Mouse (Mus musculus): Measurements from ENCODE around the gene Lnx2. TPM values are rescaled to one million over a fixed set of nuclear protein-coding genes. Genes with fewer than 3 reads are reported as not detected.
A peak's percentile ranks its signal among the peaks of the same experiment; 100 is the strongest.

The Lnx2 gene
- polyA plus RNA-seq, 1 experiment = 9.5 TPM

GRCm38 (mm10) chr5:147033155-147033554, 43.2 kb downstream of the Lnx2 start:
- Histone ChIP-seq H3K36me3 (ENCODE audit: control insufficient read depth, insufficient read depth, low read length) (peaks cover 2% of the 10 kb centered on the region), H3K27ac (ENCODE audit: control insufficient read depth, insufficient read depth, low read depth, low read length) (no peak overlapping the region)

GRCm38 (mm10) chr5:147031281-147031680, 45.1 kb downstream of the Lnx2 start:
- Histone ChIP-seq H3K27me3 (ENCODE audit: control insufficient read depth, insufficient read depth, low read length) (no peaks in the 10 kb centered on the region), H3K27ac (ENCODE audit: control insufficient read depth, insufficient read depth, low read depth, low read length) (no peak overlapping the region), H3K4me3 (ENCODE audit: control insufficient read depth, low read depth, low read length) (no peak overlapping the region), H3K36me3 (ENCODE audit: control insufficient read depth, insufficient read depth, low read length) (peaks cover 3% of the 10 kb centered on the region), H3K4me1 (ENCODE audit: control insufficient read depth, insufficient read depth, low read length) (no peaks in the 10 kb centered on the region)
- no peak for TF ChIP-seq CTCF (IDR thresholded peaks at IDR 0.05; ENCODE audit: control insufficient read depth, insufficient read depth, insufficient replicate concordance, low read depth, low read length)
- TF ChIP-seq POLR2A (IDR thresholded peaks at IDR 0.05; ENCODE audit: control insufficient read depth, low read depth, low read length) = no peak

More at GRCm38 (mm10) chr5:147033155-147033554, 43.2 kb downstream of the Lnx2 start:
- Histone ChIP-seq H3K4me3 (ENCODE audit: control insufficient read depth, low read depth, low read length) (no peak overlapping the region), H3K27me3 (ENCODE audit: control insufficient read depth, insufficient read depth, low read length) (no peaks in the 10 kb centered on the region), H3K4me1 (ENCODE audit: control insufficient read depth, insufficient read depth, low read length) (peaks cover 3% of the 10 kb centered on the region)
- no peak for TF ChIP-seq CTCF (IDR thresholded peaks at IDR 0.05; ENCODE audit: control insufficient read depth, insufficient read depth, insufficient replicate concordance, low read depth, low read length)
- no peak for TF ChIP-seq POLR2A (IDR thresholded peaks at IDR 0.05; ENCODE audit: control insufficient read depth, low read depth, low read length)

DNA sequence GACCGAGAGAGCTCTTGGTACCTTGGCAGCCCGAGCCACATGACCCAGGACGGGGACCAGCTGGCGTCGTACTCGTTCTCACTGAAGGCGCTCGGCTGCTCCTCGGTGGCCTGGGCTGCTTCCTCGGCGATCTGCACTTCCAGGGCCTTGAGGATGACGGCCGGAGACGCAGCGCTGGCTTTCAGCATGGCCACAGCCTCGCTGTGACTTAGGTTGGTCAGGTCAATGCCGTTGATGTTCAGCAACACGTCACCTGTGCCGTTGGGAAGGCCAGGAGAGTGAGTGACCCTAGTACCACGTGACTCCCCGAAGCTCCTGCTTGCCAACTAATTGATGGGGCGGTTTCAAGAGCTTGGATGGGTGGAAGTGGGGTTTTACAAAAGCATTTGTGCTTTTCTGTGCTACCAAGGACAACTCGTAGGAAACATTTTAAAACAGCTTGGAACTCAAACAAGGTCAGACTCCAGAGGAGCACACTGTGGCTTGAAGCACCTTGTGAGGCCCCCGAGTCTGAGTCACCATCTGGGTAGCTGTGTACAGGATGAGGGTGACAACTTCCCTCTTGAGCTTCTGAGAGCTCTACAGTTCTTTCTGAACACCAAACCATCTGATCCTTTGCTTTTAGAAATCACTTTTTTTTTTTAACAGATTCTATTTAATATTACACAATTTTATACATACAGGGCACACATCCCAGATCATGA, 51.9 kb downstream of the Lnx2 start:
- Histone ChIP-seq H3K4me3 (ENCODE audit: control insufficient read depth, low read depth, low read length) (no peak overlapping the region), H3K36me3 (ENCODE audit: control insufficient read depth, insufficient read depth, low read length) (peaks cover 1% of the 10 kb centered on the region; the same call in 1 of the 2 replicates), H3K27ac (ENCODE audit: control insufficient read depth, insufficient read depth, low read depth, low read length) (no peak overlapping the region), H3K27me3 (ENCODE audit: control insufficient read depth, insufficient read depth, low read length) (no peaks in the 10 kb centered on the region), H3K4me1 (ENCODE audit: control insufficient read depth, insufficient read depth, low read length) (no peaks in the 10 kb centered on the region)
- no peak for TF ChIP-seq CTCF (IDR thresholded peaks at IDR 0.05; ENCODE audit: control insufficient read depth, insufficient read depth, insufficient replicate concordance, low read depth, low read length)
- no peak for TF ChIP-seq POLR2A (IDR thresholded peaks at IDR 0.05; ENCODE audit: control insufficient read depth, low read depth, low read length)

DNA sequence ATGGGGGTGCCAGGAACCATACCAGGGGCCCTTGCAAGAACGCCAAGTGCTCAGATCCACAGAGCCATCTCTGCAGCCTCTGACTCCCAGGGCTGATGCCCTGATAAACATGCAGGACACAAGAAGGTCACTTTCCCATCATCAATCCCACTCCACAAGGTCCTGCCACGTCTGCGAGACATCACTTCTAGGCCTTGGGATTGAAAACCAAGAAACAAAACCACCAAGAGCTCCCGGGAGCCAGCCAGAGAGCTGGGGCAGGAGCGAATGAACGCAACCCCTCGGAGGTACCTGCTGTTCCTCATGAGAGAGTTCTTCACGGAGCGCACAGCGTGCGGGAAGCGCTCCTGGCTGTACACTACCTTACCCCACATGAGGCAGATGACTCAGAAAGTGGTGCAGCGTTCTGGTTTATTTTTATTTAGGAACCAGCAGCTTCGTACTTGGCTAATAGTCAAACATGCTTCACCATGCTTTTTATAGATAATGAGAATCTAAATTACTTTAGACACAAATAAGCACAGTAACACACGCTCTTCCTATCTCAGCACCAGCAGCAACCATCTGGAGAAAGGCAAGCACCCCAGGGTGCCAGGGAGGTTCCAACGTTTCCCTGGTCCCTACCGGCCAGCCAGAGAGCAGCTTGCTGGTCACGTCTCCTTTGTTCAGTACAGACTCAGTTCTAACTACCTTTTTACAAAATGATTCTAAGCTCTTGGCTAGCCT, 53.0 kb downstream of the Lnx2 start:
- Histone ChIP-seq H3K4me3 (ENCODE audit: control insufficient read depth, low read depth, low read length) (no peak overlapping the region), H3K4me1 (ENCODE audit: control insufficient read depth, insufficient read depth, low read length) (no peaks in the 10 kb centered on the region), H3K27ac (ENCODE audit: control insufficient read depth, insufficient read depth, low read depth, low read length) (0 out of 2 replicates have a peak overlapping the region, but pooled peaks have one; percentile 10), H3K27me3 (ENCODE audit: control insufficient read depth, insufficient read depth, low read length) (no peaks in the 10 kb centered on the region), H3K36me3 (ENCODE audit: control insufficient read depth, insufficient read depth, low read length) (peaks cover 1% of the 10 kb centered on the region)
- TF ChIP-seq CTCF (IDR thresholded peaks at IDR 0.05; ENCODE audit: control insufficient read depth, insufficient read depth, insufficient replicate concordance, low read depth, low read length) (no peak), POLR2A (IDR thresholded peaks at IDR 0.05; ENCODE audit: control insufficient read depth, low read depth, low read length) (no peak)

DNA sequence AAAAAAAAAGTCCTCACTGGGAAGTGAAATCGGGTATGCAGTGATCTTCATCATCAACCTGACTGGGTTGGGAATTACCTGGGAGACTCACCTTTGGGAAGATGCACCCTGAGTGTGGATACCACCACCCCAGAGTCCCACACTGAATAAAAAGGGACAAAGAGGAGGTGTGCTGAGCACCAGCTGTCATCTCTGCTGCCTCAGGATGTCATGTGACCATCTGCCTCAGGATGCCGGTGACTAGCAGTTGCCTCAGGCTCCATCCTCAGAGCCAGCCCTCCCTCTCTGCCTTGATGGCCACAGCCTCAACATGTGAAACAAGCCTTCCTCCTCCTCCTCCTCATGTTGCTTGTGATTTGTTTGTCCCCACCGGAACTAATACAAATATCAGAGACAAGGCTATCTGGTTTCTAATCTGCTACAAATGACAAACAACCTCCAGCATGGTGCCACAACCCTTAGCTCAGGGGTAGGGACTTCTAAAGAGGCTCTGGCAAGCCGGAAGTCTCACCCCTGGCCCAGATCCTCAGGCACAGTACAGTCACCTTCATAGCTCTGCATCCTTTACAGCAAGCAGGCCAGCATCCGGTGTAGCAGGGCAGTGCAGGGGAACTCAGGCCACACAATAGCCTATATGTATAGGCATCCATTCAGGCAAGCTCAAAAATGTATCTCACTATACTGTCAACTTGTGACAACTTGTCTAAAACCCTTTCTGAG, 54.7 kb downstream of the Lnx2 start:
- Histone ChIP-seq H3K36me3 (ENCODE audit: control insufficient read depth, insufficient read depth, low read length) (no peaks in the 10 kb centered on the region; the same call in none of the 2 replicates), H3K4me3 (ENCODE audit: control insufficient read depth, low read depth, low read length) (no peak overlapping the region), H3K27ac (ENCODE audit: control insufficient read depth, insufficient read depth, low read depth, low read length) (no peak overlapping the region), H3K27me3 (ENCODE audit: control insufficient read depth, insufficient read depth, low read length) (no peaks in the 10 kb centered on the region), H3K4me1 (ENCODE audit: control insufficient read depth, insufficient read depth, low read length) (no peaks in the 10 kb centered on the region)
- TF ChIP-seq POLR2A (IDR thresholded peaks at IDR 0.05; ENCODE audit: control insufficient read depth, low read depth, low read length) (no peak), CTCF (IDR thresholded peaks at IDR 0.05; ENCODE audit: control insufficient read depth, insufficient read depth, insufficient replicate concordance, low read depth, low read length) (no peak)

GRCm38 (mm10) chr5:147020579-147020978, 55.8 kb downstream of the Lnx2 start:
- TF ChIP-seq POLR2A (IDR thresholded peaks at IDR 0.05; ENCODE audit: control insufficient read depth, low read depth, low read length) = no peak
- no peak overlapping the region for H3K4me3 ChIP-seq (ENCODE audit: control insufficient read depth, low read depth, low read length)
- H3K27ac ChIP-seq (ENCODE audit: control insufficient read depth, insufficient read depth, low read depth, low read length) = no peak overlapping the region
- no peaks in the 10 kb centered on the region; the same call in none of the 2 replicates for H3K36me3 ChIP-seq (ENCODE audit: control insufficient read depth, insufficient read depth, low read length)
- no peaks in the 10 kb centered on the region for H3K27me3 ChIP-seq (ENCODE audit: control insufficient read depth, insufficient read depth, low read length)
- H3K4me1 ChIP-seq (ENCODE audit: control insufficient read depth, insufficient read depth, low read length) = no peaks in the 10 kb centered on the region

- Histone ChIP-seq H3K4me1 (ENCODE audit: control insufficient read depth, insufficient read depth, low read length) (no peaks in the 10 kb centered on the region), H3K27me3 (ENCODE audit: control insufficient read depth, insufficient read depth, low read length) (no peaks in the 10 kb centered on the region), H3K4me3 (ENCODE audit: control insufficient read depth, low read depth, low read length) (no peak overlapping the region), H3K27ac (ENCODE audit: control insufficient read depth, insufficient read depth, low read depth, low read length) (no peak overlapping the region), H3K36me3 (ENCODE audit: control insufficient read depth, insufficient read depth, low read length) (no peaks in the 10 kb centered on the region; the same call in none of the 2 replicates)
- TF ChIP-seq POLR2A (IDR thresholded peaks at IDR 0.05; ENCODE audit: control insufficient read depth, low read depth, low read length) = no peak
- TF ChIP-seq CTCF (IDR thresholded peaks at IDR 0.05; ENCODE audit: control insufficient read depth, insufficient read depth, insufficient replicate concordance, low read depth, low read length) = no peak
Observed at GRCm38 (mm10) chr5:147018761-147019160, 57.6 kb downstream of the Lnx2 start.

Data from testis, adult 2 months (tissue).